ENCODE assay signal across 41 mouse cellular contexts in genomic region chr1:134500916-134501315, GRCm38 (mm10). TPM values are rescaled to one million over a fixed set of nuclear protein-coding genes. Genes with fewer than 3 reads are reported as not detected.
"Had no signal": no experiment of that assay in that cellular context is flagged by ENCODE, and none has a peak within 500 bp of the region (broad histone marks: within the 10 kb centered on the region; RNA-seq: fewer than 3 reads in every experiment).

No protein-coding gene starts in this region.

- H3K4me2 ChIP-seq: heart, embryonic 12.5 days; hindbrain, embryonic 12.5 days; hindbrain, embryonic 14.5 days; kidney, embryonic 15.5 days; limb, embryonic 13.5 days; limb, embryonic 15.5 days; liver, embryonic 12.5 days had no signal

- H3K4me3 ChIP-seq: gastrocnemius, adult 2 months; heart, embryonic 10.5 days; heart, embryonic 12.5 days; hindbrain, embryonic 10.5 days; hindbrain, embryonic 12.5 days; kidney, embryonic 15.5 days; limb, embryonic 13.5 days; limb, embryonic 15.5 days; liver, embryonic 12.5 days had no signal

- H3K9me3 ChIP-seq: heart, embryonic 10.5 days; heart, embryonic 12.5 days; hindbrain, embryonic 10.5 days; hindbrain, embryonic 12.5 days; kidney, embryonic 15.5 days; limb, embryonic 13.5 days; limb, embryonic 15.5 days; liver, embryonic 12.5 days had no signal

- H3K27ac ChIP-seq: gastrocnemius, adult 2 months; heart, embryonic 10.5 days; hindbrain, embryonic 10.5 days; hindbrain, embryonic 12.5 days; hindbrain, embryonic 14.5 days; hindbrain, postnatal 0 days; kidney, embryonic 15.5 days; kidney, postnatal 0 days; limb, embryonic 13.5 days; limb, embryonic 15.5 days; liver, embryonic 12.5 days; liver, embryonic 14.5 days had no signal

- H3K27me3 ChIP-seq: heart, embryonic 12.5 days; hindbrain, embryonic 12.5 days; kidney, embryonic 15.5 days; limb, embryonic 13.5 days; limb, embryonic 15.5 days; liver, embryonic 12.5 days had no signal

- ATAC-seq: hindbrain, postnatal 0 days; intestine, embryonic 16.5 days; liver, embryonic 12.5 days had no signal

- H3K9ac ChIP-seq: heart, embryonic 12.5 days; hindbrain, embryonic 12.5 days; hindbrain, embryonic 14.5 days; kidney, embryonic 15.5 days; limb, embryonic 13.5 days; limb, embryonic 15.5 days; liver, embryonic 12.5 days; liver, embryonic 14.5 days had no signal

- DNase-seq: gastrocnemius, adult 2 months; gastrocnemius, postnatal 10 days; gastrocnemius, postnatal 25 days; heart, adult 18-20 months; heart, postnatal 10 days; heart, postnatal 4 days; kidney, adult 11 months; kidney, adult 2 months; kidney, adult 9 months; kidney, postnatal 14 days; kidney, postnatal 36 days; layer of hippocampus, adult 9-11 months; layer of hippocampus, postnatal 36 days; left cerebral cortex, postnatal 4 days had no signal

RNA-seq across cellular contexts. Expression of gene Mgat4e, which starts 48.6 kb away (rescaled TPM):
- total RNA-seq: gastrocnemius, adult 2 months; gastrocnemius, postnatal 10 days; gastrocnemius, postnatal 25 days; gastrocnemius, postnatal 4 days; heart, adult 18-20 months; heart, adult 8-10 months; heart, postnatal 10 days; heart, postnatal 25 days; heart, postnatal 4 days; hindbrain, postnatal 0 days; layer of hippocampus, adult 8-10 months; layer of hippocampus, postnatal 36 days; left cerebral cortex, adult 18-20 months; left cerebral cortex, adult 8-10 months; left cerebral cortex, postnatal 25 days; left cerebral cortex, postnatal 4 days; liver, adult 2 months had no signal
- polyA plus RNA-seq: heart, embryonic 10.5 days; heart, embryonic 12.5 days; heart, embryonic 14.5 days; heart, embryonic 16.5 days; hindbrain, embryonic 10.5 days; hindbrain, embryonic 12.5 days; hindbrain, embryonic 14.5 days; hindbrain, postnatal 0 days; intestine, embryonic 14.5 days; intestine, embryonic 16.5 days; kidney, embryonic 15.5 days; kidney, postnatal 0 days; large intestine, adult 2 months; limb, embryonic 11.5 days; limb, embryonic 13.5 days; limb, embryonic 15.5 days; liver, adult 2 months; liver, embryonic 12.5 days; liver, embryonic 14.5 days; liver, embryonic 16.5 days had no signal
